ENCODE assay signal across 15 mouse cellular contexts in the genomic region with DNA sequence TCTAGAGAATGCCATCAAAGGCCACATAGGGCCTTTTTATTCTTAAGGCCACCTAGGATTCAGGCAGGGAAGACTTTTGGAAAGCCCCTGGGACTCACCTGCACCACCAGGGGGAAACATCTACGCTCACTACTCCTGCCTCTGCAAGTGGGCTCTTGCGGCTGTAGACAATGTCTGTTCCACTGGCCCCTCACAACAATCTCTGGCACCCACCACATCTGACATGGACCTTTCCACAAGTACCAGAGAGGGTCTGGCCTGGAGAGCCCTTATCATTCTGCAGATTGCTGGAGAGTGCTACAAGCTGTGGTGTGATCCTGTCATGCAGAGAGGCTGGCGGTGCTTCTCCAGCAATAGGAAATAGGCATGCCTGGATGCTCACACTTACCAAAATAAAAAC.
"Had no signal": no experiment of that assay in that cellular context is flagged by ENCODE, and none has a peak within 500 bp of the region (broad histone marks: within the 10 kb centered on the region; RNA-seq: fewer than 3 reads in every experiment).

No protein-coding gene starts in this region.

- H3K4me1 ChIP-seq: limb, embryonic 10.5 days; liver, embryonic 15.5 days; midbrain, embryonic 13.5 days; neural tube, embryonic 15.5 days had no signal

- H3K9me3 ChIP-seq: limb, embryonic 10.5 days; liver, embryonic 15.5 days; midbrain, embryonic 13.5 days; neural tube, embryonic 15.5 days had no signal

- H3K27me3 ChIP-seq: liver, embryonic 15.5 days; midbrain, embryonic 13.5 days; neural tube, embryonic 15.5 days had no signal

- H3K27ac ChIP-seq: layer of hippocampus, adult 2 months; limb, embryonic 10.5 days; liver, embryonic 15.5 days; midbrain, embryonic 13.5 days; neural tube, embryonic 15.5 days had no signal

- H3K4me3 ChIP-seq: layer of hippocampus, adult 2 months; limb, embryonic 10.5 days; liver, embryonic 15.5 days; midbrain, embryonic 13.5 days; myocyte; neural tube, embryonic 15.5 days had no signal

- H3K4me2 ChIP-seq: liver, embryonic 11.5 days; liver, embryonic 15.5 days; midbrain, embryonic 13.5 days; neural tube, embryonic 15.5 days had no signal

- H3K36me3 ChIP-seq: limb, embryonic 10.5 days; liver, embryonic 15.5 days; midbrain, embryonic 13.5 days; neural tube, embryonic 15.5 days had no signal

- DNase-seq: kidney, postnatal 10 days; kidney, postnatal 4 days; lung, adult 2 months; lung, postnatal 36 days; right cerebral cortex, adult 18-20 months; right cerebral cortex, postnatal 25 days; thymus, postnatal 4 days had no signal

- ATAC-seq: lung, postnatal 0 days; midbrain, embryonic 13.5 days had no signal

- H3K9ac ChIP-seq: liver, embryonic 15.5 days; midbrain, embryonic 13.5 days; neural tube, embryonic 15.5 days had no signal
